Comparison of ENCODE assay signal across 8 mouse cellular contexts in the genomic region with DNA sequence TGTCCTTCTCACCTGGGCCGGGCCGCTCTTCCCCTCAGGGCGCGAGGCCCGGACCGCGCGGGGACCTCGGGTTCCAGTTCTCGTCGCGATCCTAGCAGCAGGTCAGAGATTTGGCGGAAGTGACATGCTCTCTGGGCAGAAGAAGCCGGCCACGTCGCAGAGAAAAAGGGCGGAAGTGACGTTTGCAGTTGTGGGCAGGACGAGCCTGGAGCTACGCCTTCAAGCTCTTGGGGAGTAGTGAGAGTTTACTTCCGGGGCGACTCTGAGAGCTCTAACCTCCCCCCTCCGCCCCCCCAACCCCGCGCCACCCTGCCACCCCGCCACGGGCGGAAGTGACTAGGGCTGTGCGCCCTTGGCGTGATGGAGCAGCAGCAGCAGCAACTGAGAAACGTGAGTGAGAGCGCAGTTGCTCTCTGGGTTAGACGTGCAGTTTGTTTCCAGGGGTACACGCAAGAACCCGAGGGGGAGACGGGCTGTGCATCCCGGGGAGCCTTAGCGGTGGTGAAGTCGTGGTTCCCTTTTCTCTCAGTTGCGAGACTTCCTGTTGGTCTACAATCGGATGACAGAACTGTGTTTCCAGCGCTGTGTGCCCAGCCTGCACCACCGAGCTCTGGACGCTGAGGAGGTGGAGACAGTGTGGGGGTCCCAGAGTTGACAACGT. TPM values are rescaled to one million over a fixed set of nuclear protein-coding genes. Genes with fewer than 3 reads are reported as not detected.
A peak's percentile ranks its signal among the peaks of the same experiment; 100 is the strongest.
DNase-seq lines count a peak whose midpoint lies in the region; ATAC-seq and TF ChIP-seq lines count a peak whose summit lies in the region.

Arfip2 (minus strand) TSS at position 184 of the 661 bp plus-strand sequence.
Gm45799 (plus strand) TSS at position 320 of the 661 bp plus-strand sequence.

- H3K27ac ChIP-seq in ES-Bruce4 (ENCODE audit: insufficient read depth, low read length): no peak within 1 kb of the TSS
- peak within 1 kb of the TSS; percentile 75 for H3K27ac ChIP-seq in forebrain, embryonic 13.5 days
- H3K27ac ChIP-seq in liver, postnatal 0 days (ENCODE audit: low read depth): peak within 1 kb of the TSS; percentile 96
- H3K27ac ChIP-seq in neural tube, embryonic 14.5 days (ENCODE audit: low read depth, low read length): peak within 1 kb of the TSS; percentile 86

- peak within 1 kb of the TSS; percentile 68 for H3K9ac ChIP-seq in ES-Bruce4 (ENCODE audit: low read depth, poor library complexity, severe bottlenecking)
- H3K9ac ChIP-seq in forebrain, embryonic 13.5 days: peak within 1 kb of the TSS; percentile 92
- H3K9ac ChIP-seq in liver, postnatal 0 days (replicated peaks): peak within 1 kb of the TSS; percentile 80
- H3K9ac ChIP-seq in neural tube, embryonic 14.5 days (replicated peaks; ENCODE audit: low read depth, low read length): peak within 1 kb of the TSS; percentile 75

- peak; percentile 98 to 99 for DNase-seq in heart, postnatal 10 days
- peak; percentile 99 for DNase-seq in large intestine, adult 2 months (ENCODE audit: low read depth, low spot score)
- DNase-seq in liver, postnatal 0 days: peak; percentile 97
- peak; percentile 95 for DNase-seq in testis, postnatal 10 days (ENCODE audit: low spot score)

- no peak for TF ChIP-seq CTCF in ES-Bruce4 (IDR thresholded peaks at IDR 0.05; ENCODE audit: low read depth, low read length)
- no peak for TF ChIP-seq CTCF in liver, postnatal 0 days (IDR thresholded peaks at IDR 0.05; ENCODE audit: low read depth)

- H3K4me2 ChIP-seq in forebrain, embryonic 13.5 days: peak within 1 kb of the TSS; percentile 98
- H3K4me2 ChIP-seq in liver, postnatal 0 days (ENCODE audit: low read depth, low read length): peak within 1 kb of the TSS; percentile 98
- peak within 1 kb of the TSS; percentile 96 for H3K4me2 ChIP-seq in neural tube, embryonic 14.5 days (ENCODE audit: low read depth, low read length)

- H3K9me3 ChIP-seq in ES-Bruce4 (replicated peaks; ENCODE audit: control insufficient read depth, insufficient read depth, low read length, poor library complexity, severe bottlenecking): no peaks in the 10 kb centered on the region
- H3K9me3 ChIP-seq in forebrain, embryonic 13.5 days (replicated peaks): no peaks in the 10 kb centered on the region
- H3K9me3 ChIP-seq in liver, postnatal 0 days (ENCODE audit: low read length): no peaks in the 10 kb centered on the region
- no peaks in the 10 kb centered on the region for H3K9me3 ChIP-seq in neural tube, embryonic 14.5 days (ENCODE audit: control insufficient read depth, low read length)

- TF ChIP-seq POLR2A in ES-Bruce4 (IDR thresholded peaks at IDR 0.05; ENCODE audit: insufficient read depth, low read length): no peak

- H3K27me3 ChIP-seq in ES-Bruce4 (ENCODE audit: control insufficient read depth, insufficient read depth, low read length, poor library complexity, severe bottlenecking): no peaks in the 10 kb centered on the region
- H3K27me3 ChIP-seq in forebrain, embryonic 13.5 days: no peaks in the 10 kb centered on the region
- H3K27me3 ChIP-seq in liver, postnatal 0 days (ENCODE audit: insufficient read depth, low read length): no peaks in the 10 kb centered on the region
- H3K27me3 ChIP-seq in neural tube, embryonic 14.5 days (ENCODE audit: control insufficient read depth, insufficient read depth, low read length): no peaks in the 10 kb centered on the region

- peak; percentile 94 for ATAC-seq in cerebellum, adult (ENCODE audit: insufficient number of reproducible peaks, low FRiP score, low TSS enrichment)
- ATAC-seq in forebrain, embryonic 13.5 days: peak; percentile 97
- ATAC-seq in liver, postnatal 0 days: peak; percentile 97
- ATAC-seq in neural tube, embryonic 14.5 days (ENCODE audit: low read depth): peak; percentile 96

- WGBS in forebrain, embryonic 13.5 days: under 1% methylated on average over 45 of the region's 45 CpGs
- WGBS in large intestine, adult 2 months: under 1% methylated on average over 45 of the region's 45 CpGs
- WGBS in liver, postnatal 0 days (ENCODE audit: insufficient replicate concordance): under 1% methylated on average over 42 of the region's 45 CpGs
- 0% methylated on average over 45 of the region's 45 CpGs for WGBS in neural tube, embryonic 14.5 days

- H3K4me3 ChIP-seq in ES-Bruce4 (ENCODE audit: low read depth, low read length): peak within 1 kb of the TSS; percentile 97
- peak within 1 kb of the TSS; percentile 74 for H3K4me3 ChIP-seq in forebrain, embryonic 13.5 days
- peak within 1 kb of the TSS; percentile 92 for H3K4me3 ChIP-seq in liver, postnatal 0 days (ENCODE audit: low read depth, low read length)
- H3K4me3 ChIP-seq in neural tube, embryonic 14.5 days (ENCODE audit: low read depth, low read length): peak within 1 kb of the TSS; percentile 69

- 0 out of 2 replicates have a peak, but pooled peaks have one; percentile 21 for TF ChIP-seq EP300 in ES-Bruce4 (IDR thresholded peaks at IDR 0.05; ENCODE audit: insufficient read depth, low read depth, low read length)
- no peak for TF ChIP-seq EP300 in liver, postnatal 0 days (IDR thresholded peaks at IDR 0.05; ENCODE audit: low read depth)

- peaks cover 15% of the 10 kb centered on the region for H3K36me3 ChIP-seq in ES-Bruce4 (ENCODE audit: control insufficient read depth, insufficient read depth, low read length, poor library complexity, severe bottlenecking)
- peaks cover 39% of the 10 kb centered on the region for H3K36me3 ChIP-seq in forebrain, embryonic 13.5 days (ENCODE audit: poor library complexity, severe bottlenecking)
- H3K36me3 ChIP-seq in liver, postnatal 0 days (replicated peaks; ENCODE audit: insufficient read depth, low read length): peaks cover 21% of the 10 kb centered on the region
- H3K36me3 ChIP-seq in neural tube, embryonic 14.5 days (ENCODE audit: control insufficient read depth, insufficient read depth, low read length): peaks cover 14% of the 10 kb centered on the region

- intact Hi-C loops in heart, postnatal 10 days (cut with DNase I): loop anchor here (2.0 to 5.0 kb wide), 2 partner anchors 86 to 172 kb away; partner anchors contain the start of genes Mrpl17 and Smpd1

- no peaks in the 10 kb centered on the region for H3K4me1 ChIP-seq in ES-Bruce4 (ENCODE audit: control insufficient read depth, insufficient read depth, low read length)
- peaks cover 22% of the 10 kb centered on the region for H3K4me1 ChIP-seq in forebrain, embryonic 13.5 days
- H3K4me1 ChIP-seq in liver, postnatal 0 days (ENCODE audit: insufficient read depth): peaks cover 27% of the 10 kb centered on the region
- H3K4me1 ChIP-seq in neural tube, embryonic 14.5 days (ENCODE audit: control insufficient read depth, insufficient read depth, low read length): peaks cover 24% of the 10 kb centered on the region

RNA-seq across cellular contexts. Expression of gene Arfip2, which starts in this region (rescaled TPM):
- 33.2 and 36.4 TPM in 2 replicates for polyA plus RNA-seq in ES-Bruce4 (2011; ENCODE audit: insufficient read depth, insufficient read length, low read depth, missing spikeins)
- 76.1 and 76.4 TPM in 2 replicates for polyA plus RNA-seq in forebrain, embryonic 13.5 days (2015; fragmentation: Nextera tagmentation; extraction: Ambion mirVana)
- total RNA-seq in heart, postnatal 10 days (2021): 10 to 100 TPM; 24.1 to 24.5 TPM
- polyA plus RNA-seq in large intestine, adult 2 months (2012; rRNA removed): 50.9 and 58.5 TPM in 2 replicates
- polyA plus RNA-seq in liver, postnatal 0 days (2015; fragmentation: Nextera tagmentation; extraction: Ambion mirVana): 7.4 and 9.4 TPM in 2 replicates
- 84.7 and 87.5 TPM in 2 replicates for polyA plus RNA-seq in neural tube, embryonic 14.5 days (2014; fragmentation: Nextera tagmentation; extraction: Ambion mirVana)

RNA-seq across cellular contexts. Expression of gene Gm45799, which starts in this region (rescaled TPM):
- 0.72 and 5.7 TPM in 2 replicates for polyA plus RNA-seq in ES-Bruce4 (2011; ENCODE audit: insufficient read depth, insufficient read length, low read depth, missing spikeins)
- polyA plus RNA-seq in forebrain, embryonic 13.5 days (2015; fragmentation: Nextera tagmentation; extraction: Ambion mirVana): 7.7 and 17.8 TPM in 2 replicates
- total RNA-seq in heart, postnatal 10 days (2021): 1 to 10 TPM; 1.1 to 3.0 TPM
- 235 and 264 TPM in 2 replicates for polyA plus RNA-seq in large intestine, adult 2 months (2012; rRNA removed)
- 44.4 and 45.8 TPM in 2 replicates for polyA plus RNA-seq in liver, postnatal 0 days (2015; fragmentation: Nextera tagmentation; extraction: Ambion mirVana)
- 6.1 and 31.1 TPM in 2 replicates for polyA plus RNA-seq in neural tube, embryonic 14.5 days (2014; fragmentation: Nextera tagmentation; extraction: Ambion mirVana)
